Mouse (Mus musculus) pancreas, adult 10 weeks (tissue): ENCODE results near the gene Utp4. TPM values are rescaled to one million over a fixed set of nuclear protein-coding genes. Genes with fewer than 3 reads are reported as not detected.

Source experiments
- polyA plus RNA-seq: library from polyadenylated mRNA; stranded (reverse); fragments of 350-450 nt; fragmentation: Illumina TruSeq; extraction: RNeasy Lipid Tissue Mini Kit (QIAGEN cat#74804); gene quantifications from one replicate; pipeline ENCODE4 v1.2.3, GENCODE M21; 2015; ENCODE audit warnings: low read depth, low replicate concordance; ENCODE audit not compliant: insufficient read depth

The Utp4 gene
- polyA plus RNA-seq = 7.5 TPM

DNA sequence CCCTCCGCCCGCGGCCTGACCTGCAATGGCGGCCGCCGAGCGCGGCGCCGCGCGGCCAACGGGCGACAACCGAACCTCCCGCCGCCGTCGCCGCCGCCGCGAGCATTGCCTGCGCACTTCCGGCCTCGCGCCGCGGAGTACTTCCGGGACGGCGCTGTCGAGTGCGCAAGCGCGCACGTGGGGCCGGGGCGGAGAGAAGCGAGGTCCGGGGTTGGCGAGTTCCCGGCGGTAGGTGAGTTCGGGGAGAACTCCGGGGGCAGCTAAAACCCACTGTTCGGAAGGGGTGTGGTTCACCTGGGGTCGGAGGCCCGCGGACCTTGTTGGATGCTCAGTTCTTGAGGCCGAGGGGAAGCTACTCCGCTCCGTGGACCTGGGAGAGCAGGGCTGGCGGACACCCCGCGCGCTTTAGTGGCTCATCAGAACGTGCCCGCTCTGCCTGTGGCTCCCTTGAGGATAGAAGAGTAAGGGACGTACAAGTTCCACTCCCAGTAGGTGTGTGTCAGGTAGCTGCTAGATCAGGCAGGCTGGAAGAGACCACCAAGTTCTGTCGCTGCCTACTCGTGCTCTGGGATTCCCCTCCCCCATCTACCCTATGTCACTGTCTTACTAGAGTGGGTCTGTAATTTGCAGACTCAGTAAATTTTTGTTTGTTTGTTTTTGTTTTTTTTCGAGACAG is at the start of gene Utp4:
TSS of gene Utp4 (plus strand) at position 156 of the 676 bp plus-strand sequence.

GRCm38 (mm10) chr8:106870051-106870450 is 23.4 kb upstream of the Utp4 start, which contains the start of gene Has3:
Has3 (plus strand) TSS chr8:106870242.

DNA sequence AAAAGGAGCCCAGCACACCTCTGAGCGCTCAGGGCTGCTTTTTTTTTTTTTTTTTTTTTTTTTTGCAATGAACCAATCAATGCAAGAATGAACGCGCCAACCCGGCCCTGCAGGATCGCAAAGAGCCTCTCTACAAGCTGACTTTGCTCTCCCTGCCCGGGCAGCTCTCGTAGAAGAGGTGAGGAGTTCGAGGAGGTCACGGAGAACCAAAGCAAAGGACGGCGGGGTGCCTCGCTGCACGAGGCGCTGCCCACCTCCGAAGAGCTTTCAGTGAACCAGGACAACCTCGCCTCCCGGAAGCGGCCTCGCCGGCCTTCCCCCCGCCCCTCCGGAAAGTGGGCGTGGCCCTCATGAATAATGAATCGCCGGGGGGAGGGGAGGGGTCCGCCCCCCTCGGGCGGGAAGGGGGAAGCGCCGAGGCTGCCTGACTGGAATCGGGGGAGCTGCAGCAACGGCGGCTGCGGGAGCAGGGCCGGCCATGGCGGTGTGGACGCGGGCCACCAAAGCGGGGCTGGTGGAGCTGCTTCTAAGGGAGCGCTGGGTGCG is 42.0 kb downstream of the Utp4 start, which contains the start of gene Sntb2:
TSS of gene Sntb2 (plus strand) at position 427 of the 546 bp plus-strand sequence.

Other genes starting within 250 kb of the Utp4 start
- 1.0 TPM for gene Tango6, start 210.6 kb upstream of the Utp4 start, polyA plus RNA-seq
- gene Has3, start 23.4 kb upstream of the Utp4 start, polyA plus RNA-seq = 0.52 TPM
- 4.1 TPM for gene Sntb2, start 42.1 kb downstream of the Utp4 start, polyA plus RNA-seq
- 13.1 TPM for gene Vps4a, start 137.6 kb downstream of the Utp4 start, polyA plus RNA-seq
- 7.7 TPM for gene Pdf, start 155.0 kb downstream of the Utp4 start, polyA plus RNA-seq
- gene Cog8, start 163.1 kb downstream of the Utp4 start, polyA plus RNA-seq = 8.9 TPM
- 5.0 TPM for gene Nip7, start 163.2 kb downstream of the Utp4 start, polyA plus RNA-seq
- gene Tmed6, start 172.0 kb downstream of the Utp4 start, polyA plus RNA-seq = 159 TPM
- 10.7 TPM for gene Terf2, start 202.9 kb downstream of the Utp4 start, polyA plus RNA-seq